Mouse (Mus musculus) lung, postnatal 0 days (tissue): ENCODE data around the gene Bnc2. TPM values are rescaled to one million over a fixed set of nuclear protein-coding genes. Genes with fewer than 3 reads are reported as not detected.

Source experiments
- ATAC-seq: fragments of 200-750 bp; cut with Nextera tagmentation; 2 replicates; pipeline ENCODE4 v1.8.0; 2017; ENCODE audit warnings: moderate library complexity
- DNase-seq: peaks from one replicate; pipeline ENCODE4 v3.0.0-alpha.2; 2016; ENCODE audit warnings: low spot score
- H3K27ac ChIP-seq: fragments of 300-500 bp; sonication (generic); 2 replicates; pipeline ENCODE4 v1.5.1; 2014; ENCODE audit warnings: antibody characterized with exemption, mild to moderate bottlenecking, low read length, mixed read lengths
- H3K27me3 ChIP-seq: fragments of 300-500 bp; sonication (generic); replicated peaks from 2 replicates; pipeline ENCODE4 v1.6.1; 2014; ENCODE audit warnings: low read length, mixed read lengths; ENCODE audit not compliant: insufficient read depth
- H3K36me3 ChIP-seq: fragments of 300-500 bp; sonication (generic); 2 replicates; pipeline ENCODE4 v1.6.1; 2014; ENCODE audit warnings: low read length, mixed read lengths; ENCODE audit not compliant: insufficient read depth
- H3K4me1 ChIP-seq: fragments of 300-500 bp; sonication (generic); 2 replicates; pipeline ENCODE4 v1.6.1; 2014; ENCODE audit warnings: antibody characterized with exemption, low read depth, low read length, mixed read lengths; ENCODE audit not compliant: insufficient read depth
- H3K4me2 ChIP-seq: fragments of 300-500 bp; sonication (generic); replicated peaks from 2 replicates; pipeline ENCODE4 v1.6.1; 2014; ENCODE audit warnings: low read depth, mild to moderate bottlenecking, low read length, moderate library complexity, mixed read lengths
- H3K4me3 ChIP-seq: fragments of 300-500 bp; sonication (generic); 2 replicates; pipeline ENCODE4 v1.5.1; 2014; ENCODE audit warnings: low read depth, low read length
- H3K9ac ChIP-seq: fragments of 300-500 bp; sonication (generic); replicated peaks from 2 replicates; pipeline ENCODE4 v1.6.1; 2014; ENCODE audit warnings: low read depth, mild to moderate bottlenecking
- H3K9me3 ChIP-seq: fragments of 300-500 bp; sonication (generic); 2 replicates; pipeline ENCODE4 v1.6.1; 2016; ENCODE audit warnings: low read length, mixed read lengths
- CTCF ChIP-seq: IDR thresholded peaks from 2 replicates; pipeline ENCODE4 v1.5.1; 2016; ENCODE audit warnings: antibody characterized with exemption, mild to moderate bottlenecking
- EP300 ChIP-seq: IDR thresholded peaks from 2 replicates; pipeline ENCODE4 v1.6.1; 2016; ENCODE audit warnings: antibody characterized with exemption, mild to moderate bottlenecking, control low read depth
- WGBS: fragments of 180-500 bp; shearing (Covaris S2); extraction: QIAGEN DNeasy Blood & Tissue Kit; methylation state at CpG from one replicate; pipeline ENCODE4 v1.1.7; 2014; 5-methylcytosine and 5-hydroxymethylcytosine counted together
- polyA plus RNA-seq: library from polyadenylated mRNA; unstranded; fragments of >200 nt; fragmentation: Nextera tagmentation; extraction: Ambion mirVana; gene quantifications from 2 replicates; pipeline ENCODE4 v1.2.1, GENCODE M21; 2015

Gene Bnc2
- polyA plus RNA-seq, 1 experiment from 2014 or later = 1.9 TPM

DNA sequence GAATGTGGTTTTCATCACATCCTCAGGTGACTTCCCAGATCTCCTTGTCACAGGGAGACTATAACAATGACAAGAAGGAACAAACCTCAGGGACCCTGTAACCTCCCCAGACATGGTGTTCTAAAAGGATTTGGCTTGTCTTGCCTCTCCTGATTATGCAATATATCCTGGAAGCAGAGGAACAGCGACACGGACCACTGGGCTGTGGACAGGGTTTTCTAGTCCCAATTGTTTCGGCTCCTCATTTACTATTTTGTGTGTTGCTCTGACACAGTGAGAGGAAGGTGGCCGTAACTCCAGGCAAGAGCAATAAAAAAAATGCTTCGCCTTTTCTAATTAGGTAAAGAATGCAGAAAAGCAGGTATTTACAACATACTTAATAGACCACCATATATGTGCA, 51.8 kb downstream of the Bnc2 start:
- Histone ChIP-seq H3K27ac (no peak overlapping the region), H3K36me3 (no peaks in the 10 kb centered on the region), H3K4me3 (no peak overlapping the region), H3K27me3 (no peaks in the 10 kb centered on the region), H3K4me2 (no peak overlapping the region), H3K9me3 (no peaks in the 10 kb centered on the region), H3K4me1 (no peaks in the 10 kb centered on the region), H3K9ac (no peak overlapping the region)
- DNase-seq (no peak), ATAC-seq (no peak)
- TF ChIP-seq EP300 (no peak), CTCF (no peak)
- 75% methylated on average over 5 of the region's 5 CpGs for WGBS

DNA sequence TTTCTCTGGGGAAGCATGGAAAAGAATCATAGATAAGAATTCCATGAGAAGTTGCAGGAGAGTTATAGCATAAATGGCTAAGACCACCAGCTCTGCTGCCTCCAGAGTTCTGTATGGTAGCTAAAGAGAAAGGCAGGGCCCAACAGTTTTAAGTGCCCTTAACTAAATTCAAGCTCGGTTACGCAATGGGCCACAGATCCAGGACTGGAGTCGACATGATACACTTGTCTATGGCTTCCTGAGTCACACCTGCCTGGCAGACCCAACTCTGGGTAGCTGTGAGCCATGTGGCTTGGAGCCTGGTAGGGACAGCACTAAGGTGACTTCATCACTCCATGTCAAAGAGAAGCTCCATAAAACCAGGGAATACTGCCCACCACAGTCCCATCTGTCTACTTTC, 53.3 kb downstream of the Bnc2 start:
- 57% methylated on average over 3 of the region's 3 CpGs for WGBS
- no peak overlapping the region for H3K4me3 ChIP-seq
- no peaks in the 10 kb centered on the region for H3K36me3 ChIP-seq
- DNase-seq (peak; percentile 47), ATAC-seq (peak; percentile 30; the same call in 1 of the 2 replicates)
- no peaks in the 10 kb centered on the region for H3K9me3 ChIP-seq
- TF ChIP-seq CTCF (no peak), EP300 (no peak)
- no peaks in the 10 kb centered on the region for H3K4me1 ChIP-seq
- H3K9ac ChIP-seq = no peak overlapping the region
- no peak overlapping the region for H3K4me2 ChIP-seq
- H3K27me3 ChIP-seq = no peaks in the 10 kb centered on the region
- no peak overlapping the region for H3K27ac ChIP-seq

DNA sequence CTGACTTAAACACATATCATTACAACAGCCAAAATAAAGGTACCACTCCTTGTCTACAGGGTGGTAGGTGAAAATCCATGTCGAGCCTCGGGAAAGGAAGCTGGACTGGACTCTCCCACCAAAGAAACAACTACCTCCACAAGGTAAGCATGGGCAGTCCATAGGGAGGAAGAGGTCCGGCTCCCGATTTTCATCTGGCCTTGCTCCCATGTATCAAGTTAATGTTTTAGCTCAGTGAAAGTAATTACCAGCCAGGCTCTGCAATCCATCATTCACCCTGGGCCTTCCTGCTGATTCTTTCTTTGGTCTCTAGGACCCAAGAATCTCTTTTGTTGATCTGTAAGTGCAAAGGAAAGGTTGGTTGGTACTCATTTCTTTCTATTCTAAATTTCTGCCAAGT, 65.2 kb downstream of the Bnc2 start:
- Histone ChIP-seq H3K27me3 (no peaks in the 10 kb centered on the region), H3K4me1 (no peaks in the 10 kb centered on the region), H3K9ac (no peak overlapping the region), H3K9me3 (no peaks in the 10 kb centered on the region), H3K4me3 (no peak overlapping the region), H3K4me2 (no peak overlapping the region), H3K27ac (no peak overlapping the region), H3K36me3 (no peaks in the 10 kb centered on the region)
- no peak for ATAC-seq
- TF ChIP-seq CTCF (no peak), EP300 (no peak)
- DNase-seq = no peak
- 85% methylated on average over 4 of the region's 4 CpGs for WGBS

DNA sequence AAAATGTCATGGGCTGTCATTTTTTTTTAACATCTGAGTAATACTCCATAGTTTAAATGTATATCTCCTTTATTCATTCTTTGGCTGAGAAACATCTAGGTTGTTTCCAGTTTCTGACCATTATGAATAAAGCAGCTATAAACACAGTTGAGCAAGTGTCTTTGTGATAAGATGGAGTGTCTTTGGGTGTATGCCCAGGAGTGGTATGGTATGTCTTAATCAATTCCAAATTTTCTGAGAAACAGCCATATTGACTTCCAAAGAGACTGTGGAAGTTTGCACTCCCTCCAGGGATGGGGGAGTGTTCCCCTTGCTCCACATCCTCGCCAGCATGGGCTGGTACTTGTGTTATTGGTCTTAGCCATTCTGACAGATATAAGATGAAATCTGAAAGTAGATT, 70.6 kb downstream of the Bnc2 start:
- 72% methylated on average over 1 of the region's 1 CpGs for WGBS
- Histone ChIP-seq H3K9me3 (no peaks in the 10 kb centered on the region), H3K4me3 (no peak overlapping the region), H3K27me3 (no peaks in the 10 kb centered on the region), H3K4me2 (no peak overlapping the region), H3K9ac (no peak overlapping the region), H3K27ac (no peak overlapping the region), H3K4me1 (no peaks in the 10 kb centered on the region), H3K36me3 (no peaks in the 10 kb centered on the region)
- DNase-seq (no peak), ATAC-seq (no peak)
- TF ChIP-seq EP300 (no peak), CTCF (no peak)

DNA sequence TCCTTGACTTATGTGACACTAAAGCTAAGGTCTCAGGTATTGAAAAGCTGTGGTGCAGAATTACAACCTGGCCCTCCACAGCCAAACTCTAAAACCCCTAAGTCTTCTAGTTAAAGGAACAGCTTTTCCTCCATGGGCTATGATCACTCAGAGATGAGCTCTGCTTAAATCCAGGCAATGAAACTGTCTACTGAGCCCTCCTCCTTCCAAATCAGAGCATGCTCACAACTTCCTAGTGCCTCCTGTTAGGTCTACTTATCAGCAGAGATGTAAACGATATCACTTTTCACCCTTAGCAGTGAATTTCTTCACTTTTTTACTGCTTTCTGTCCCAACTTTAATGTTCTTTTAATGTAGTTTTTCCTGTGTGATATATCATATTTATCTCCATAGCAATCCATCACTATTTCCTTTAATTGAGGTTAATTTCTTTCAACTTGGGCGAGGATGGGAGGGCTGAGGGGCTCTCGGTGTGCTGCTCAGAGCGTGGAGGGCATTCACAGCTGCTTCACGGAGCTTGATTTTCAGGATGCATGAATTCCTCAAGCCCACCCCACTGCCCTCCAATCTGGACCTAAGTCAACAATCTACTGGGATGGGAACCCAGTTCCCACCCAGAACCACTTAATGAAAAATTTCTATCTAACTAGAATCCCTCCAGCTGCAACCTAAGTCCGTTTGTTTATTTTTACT, 94.7 kb downstream of the Bnc2 start:
- no peak overlapping the region for H3K9ac ChIP-seq
- no peak for DNase-seq
- no peak overlapping the region for H3K27ac ChIP-seq
- H3K36me3 ChIP-seq = no peaks in the 10 kb centered on the region
- no peaks in the 10 kb centered on the region for H3K4me1 ChIP-seq
- 44% methylated on average over 6 of the region's 6 CpGs for WGBS
- TF ChIP-seq EP300 = no peak
- TF ChIP-seq CTCF = no peak
- H3K9me3 ChIP-seq = no peaks in the 10 kb centered on the region
- no peaks in the 10 kb centered on the region for H3K27me3 ChIP-seq
- ATAC-seq = no peak
- H3K4me3 ChIP-seq = no peak overlapping the region
- H3K4me2 ChIP-seq = no peak overlapping the region

DNA sequence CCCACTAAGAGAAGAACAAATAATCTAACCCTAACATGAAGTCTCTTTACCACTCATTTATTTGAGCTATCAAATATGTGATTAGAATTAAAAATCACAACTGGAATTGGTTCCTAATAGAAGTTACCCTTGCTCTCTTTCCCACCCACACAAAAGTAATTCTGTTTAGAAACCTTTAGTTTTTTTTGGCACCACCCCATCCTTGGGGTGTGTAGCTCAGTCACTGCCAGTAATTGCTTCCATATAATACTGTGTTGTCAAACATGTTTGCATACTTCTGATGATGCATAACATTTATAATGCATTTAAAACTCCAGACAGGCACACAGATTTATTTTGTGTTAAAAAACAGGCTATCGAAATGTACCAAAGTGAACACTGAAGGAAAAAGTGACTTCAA, 96.8 kb downstream of the Bnc2 start:
- Histone ChIP-seq H3K27ac (no peak overlapping the region), H3K4me2 (no peak overlapping the region), H3K36me3 (no peaks in the 10 kb centered on the region), H3K9me3 (no peaks in the 10 kb centered on the region), H3K27me3 (no peaks in the 10 kb centered on the region), H3K4me1 (no peaks in the 10 kb centered on the region), H3K4me3 (no peak overlapping the region), H3K9ac (no peak overlapping the region)
- ATAC-seq = no peak
- WGBS = 62% methylated on average over 1 of the region's 1 CpGs
- TF ChIP-seq EP300 (no peak), CTCF (no peak)
- DNase-seq = no peak

DNA sequence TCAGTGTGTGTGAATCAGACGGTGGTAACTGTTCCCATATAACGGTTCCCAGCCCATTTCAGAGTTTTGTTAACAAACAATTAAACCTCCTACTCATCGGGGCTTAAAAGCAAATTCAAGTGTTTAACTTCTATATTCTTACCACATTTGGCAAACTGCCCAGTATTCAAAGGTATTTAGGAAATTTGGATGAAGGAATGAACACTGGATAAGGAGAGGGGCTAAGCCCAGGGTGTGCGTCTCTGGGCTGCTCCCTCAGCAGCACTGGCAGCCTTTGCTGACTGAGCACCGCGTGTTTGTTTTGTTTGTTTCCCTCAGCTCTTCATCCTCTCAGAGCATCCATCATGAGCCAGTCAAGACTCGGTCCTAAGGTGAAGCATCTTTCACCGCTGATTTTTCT, 109.0 kb downstream of the Bnc2 start:
- TF ChIP-seq CTCF (no peak), EP300 (no peak)
- H3K4me3 ChIP-seq = no peak overlapping the region
- H3K36me3 ChIP-seq = no peaks in the 10 kb centered on the region
- DNase-seq (no peak), ATAC-seq (no peak)
- H3K4me2 ChIP-seq = no peak overlapping the region
- H3K27me3 ChIP-seq = no peaks in the 10 kb centered on the region
- H3K9me3 ChIP-seq = no peaks in the 10 kb centered on the region
- no peaks in the 10 kb centered on the region for H3K4me1 ChIP-seq
- WGBS = 17% methylated on average over 8 of the region's 8 CpGs
- H3K27ac ChIP-seq = no peak overlapping the region
- no peak overlapping the region for H3K9ac ChIP-seq
